Mouse (Mus musculus): ENCODE data around the gene Tff2. TPM values are rescaled to one million over a fixed set of nuclear protein-coding genes. Genes with fewer than 3 reads are reported as not detected.

Tff2 gene
- polyA plus RNA-seq, 1 experiment from 2014 or later = not detected

GRCm38 (mm10) chr17:31163821-31164220 lies 19.7 kb upstream of the Tff2 start:
- no peaks in the 10 kb centered on the region for H3K36me3 ChIP-seq
- H3K27me3 ChIP-seq = no peaks in the 10 kb centered on the region
- H3K9ac ChIP-seq = no peak overlapping the region
- no peak overlapping the region for H3K4me3 ChIP-seq
- no peaks in the 10 kb centered on the region for H3K4me1 ChIP-seq
- no peaks in the 10 kb centered on the region for H3K9me3 ChIP-seq
- H3K27ac ChIP-seq = no peak overlapping the region
- no peak for ATAC-seq (ENCODE audit: insufficient number of reproducible peaks, insufficient read depth, low FRiP score, low TSS enrichment)
- no peak overlapping the region for H3K4me2 ChIP-seq (replicated peaks)
- 82% methylated on average over 2 of the region's 2 CpGs for WGBS

DNA sequence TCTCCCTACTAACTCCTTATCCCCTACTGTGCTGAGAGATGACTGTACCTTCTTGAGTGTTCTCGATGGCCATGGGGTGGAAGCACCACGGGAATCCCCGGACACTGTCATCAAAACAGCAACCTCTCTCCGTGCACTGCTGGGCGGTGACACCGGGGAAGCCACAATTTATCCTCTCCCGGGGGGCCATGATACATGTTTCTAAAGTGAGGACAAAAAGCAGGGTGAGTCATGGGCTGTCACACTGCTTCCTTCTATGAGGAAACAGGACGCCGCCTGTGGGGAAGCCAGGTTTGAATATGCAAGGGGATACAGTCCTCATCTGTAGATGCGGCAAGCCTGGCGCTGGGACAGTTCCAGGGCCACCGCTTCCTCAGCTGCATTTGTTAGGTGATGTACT lies 18.5 kb upstream of the Tff2 start:
- no peaks in the 10 kb centered on the region for H3K9me3 ChIP-seq
- H3K27me3 ChIP-seq = no peaks in the 10 kb centered on the region
- H3K4me2 ChIP-seq (replicated peaks) = no peak overlapping the region
- H3K27ac ChIP-seq = no peak overlapping the region
- H3K36me3 ChIP-seq = no peaks in the 10 kb centered on the region
- WGBS = 90% methylated on average over 12 of the region's 12 CpGs
- H3K4me3 ChIP-seq = no peak overlapping the region
- no peak overlapping the region for H3K9ac ChIP-seq
- no peak for ATAC-seq (ENCODE audit: insufficient number of reproducible peaks, insufficient read depth, low FRiP score, low TSS enrichment)
- H3K4me1 ChIP-seq = no peaks in the 10 kb centered on the region

DNA sequence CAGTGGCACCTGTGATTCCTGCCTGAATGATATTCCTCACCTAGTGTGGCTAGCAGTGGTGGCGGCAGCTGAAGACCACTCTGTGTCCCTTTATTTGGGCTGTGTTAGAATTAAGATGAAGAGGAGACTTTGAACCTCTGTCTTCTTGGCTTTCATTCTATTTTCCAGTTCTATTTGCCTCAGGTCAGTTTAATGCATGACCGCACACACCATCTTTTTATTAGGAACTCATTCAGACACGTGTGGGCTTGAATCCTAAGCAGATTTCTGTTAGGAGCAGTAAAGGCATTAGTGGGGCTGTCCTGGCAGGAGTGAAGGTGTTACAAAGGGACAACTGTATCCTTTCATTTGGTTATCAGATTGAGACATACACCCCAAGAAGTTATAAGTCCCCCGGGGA lies 16.2 kb upstream of the Tff2 start:
- Histone ChIP-seq H3K27me3 (no peaks in the 10 kb centered on the region), H3K9me3 (no peaks in the 10 kb centered on the region), H3K4me2 (replicated peaks) (no peak overlapping the region), H3K4me1 (no peaks in the 10 kb centered on the region), H3K4me3 (no peak overlapping the region), H3K27ac (no peak overlapping the region), H3K9ac (no peak overlapping the region), H3K36me3 (no peaks in the 10 kb centered on the region)
- 75% methylated on average over 4 of the region's 4 CpGs for WGBS
- no peak for ATAC-seq (ENCODE audit: insufficient number of reproducible peaks, insufficient read depth, low FRiP score, low TSS enrichment)

GRCm38 (mm10) chr17:31157921-31158320 lies 13.8 kb upstream of the Tff2 start:
- Histone ChIP-seq H3K9ac (no peak overlapping the region), H3K9me3 (no peaks in the 10 kb centered on the region), H3K27ac (no peak overlapping the region), H3K4me2 (replicated peaks) (no peak overlapping the region), H3K27me3 (no peaks in the 10 kb centered on the region), H3K36me3 (no peaks in the 10 kb centered on the region), H3K4me1 (no peaks in the 10 kb centered on the region), H3K4me3 (no peak overlapping the region)
- 74% methylated on average over 6 of the region's 6 CpGs for WGBS
- no peak for ATAC-seq (ENCODE audit: insufficient number of reproducible peaks, insufficient read depth, low FRiP score, low TSS enrichment)

GRCm38 (mm10) chr17:31153785-31154184 lies 9.7 kb upstream of the Tff2 start:
- Histone ChIP-seq H3K27ac (no peak overlapping the region), H3K4me1 (no peaks in the 10 kb centered on the region), H3K36me3 (no peaks in the 10 kb centered on the region), H3K4me3 (no peak overlapping the region), H3K27me3 (no peaks in the 10 kb centered on the region), H3K9me3 (no peaks in the 10 kb centered on the region), H3K4me2 (replicated peaks) (no peak overlapping the region), H3K9ac (no peak overlapping the region)
- WGBS = 74% methylated on average over 8 of the region's 8 CpGs
- ATAC-seq (ENCODE audit: insufficient number of reproducible peaks, insufficient read depth, low FRiP score, low TSS enrichment) = no peak

DNA sequence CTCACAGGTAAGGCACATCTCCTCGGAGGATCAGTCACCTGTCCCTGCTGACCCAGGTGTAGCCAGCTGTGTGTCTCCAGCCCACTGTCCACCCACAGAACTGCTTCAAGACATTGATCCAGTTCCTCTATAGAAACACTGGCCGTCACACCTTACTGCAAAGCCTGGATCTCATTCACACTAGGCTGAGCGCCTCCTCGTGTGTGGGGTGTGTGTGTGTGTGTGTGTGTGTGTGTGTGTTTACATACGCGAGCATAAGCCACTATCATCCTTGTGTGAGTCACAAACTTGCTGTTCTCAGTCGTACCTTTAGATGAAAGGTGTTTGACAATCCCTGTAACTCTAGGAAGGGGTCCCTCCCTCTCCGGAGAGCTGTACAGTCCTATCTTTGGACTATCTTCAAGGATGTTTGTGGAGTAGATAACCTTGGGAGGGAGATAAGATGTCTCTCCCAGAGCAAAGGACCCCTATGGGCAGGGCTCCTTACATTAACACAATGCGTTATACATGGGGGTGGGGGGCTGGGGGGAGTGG lies 9.0 kb upstream of the Tff2 start:
- Histone ChIP-seq H3K9ac (no peak overlapping the region), H3K4me1 (no peaks in the 10 kb centered on the region), H3K27ac (no peak overlapping the region), H3K27me3 (no peaks in the 10 kb centered on the region), H3K36me3 (no peaks in the 10 kb centered on the region), H3K4me2 (replicated peaks) (no peak overlapping the region), H3K4me3 (no peak overlapping the region), H3K9me3 (no peaks in the 10 kb centered on the region)
- ATAC-seq (ENCODE audit: insufficient number of reproducible peaks, insufficient read depth, low FRiP score, low TSS enrichment) = no peak
- WGBS = 79% methylated on average over 9 of the region's 9 CpGs

- no peak for ATAC-seq (ENCODE audit: insufficient number of reproducible peaks, insufficient read depth, low FRiP score, low TSS enrichment)
- no peaks in the 10 kb centered on the region for H3K4me1 ChIP-seq
- H3K27ac ChIP-seq = no peak overlapping the region
- no peak overlapping the region for H3K9ac ChIP-seq
- no peak overlapping the region for H3K4me2 ChIP-seq (replicated peaks)
- 53% methylated on average over 5 of the region's 5 CpGs for WGBS
- H3K27me3 ChIP-seq = no peaks in the 10 kb centered on the region
- H3K36me3 ChIP-seq = no peaks in the 10 kb centered on the region
- H3K9me3 ChIP-seq = no peaks in the 10 kb centered on the region
- H3K4me3 ChIP-seq = no peak overlapping the region
Measured at GRCm38 (mm10) chr17:31152512-31152911, 8.4 kb upstream of the Tff2 start.

- peaks cover 3% of the 10 kb centered on the region; the same call in 1 of the 2 replicates for H3K9me3 ChIP-seq
- no peak for ATAC-seq (ENCODE audit: insufficient number of reproducible peaks, insufficient read depth, low FRiP score, low TSS enrichment)
- 84% methylated on average over 9 of the region's 9 CpGs for WGBS
- no peak overlapping the region for H3K4me3 ChIP-seq
- no peaks in the 10 kb centered on the region for H3K36me3 ChIP-seq
- no peak overlapping the region for H3K27ac ChIP-seq
- H3K4me1 ChIP-seq = no peaks in the 10 kb centered on the region
- no peaks in the 10 kb centered on the region for H3K27me3 ChIP-seq
- no peak overlapping the region for H3K9ac ChIP-seq
- no peak overlapping the region for H3K4me2 ChIP-seq (replicated peaks)
Measured at GRCm38 (mm10) chr17:31145998-31146397, 1.9 kb upstream of the Tff2 start.

GRCm38 (mm10) chr17:31142116-31142515 lies 2.0 kb downstream of the Tff2 start:
- ATAC-seq (ENCODE audit: insufficient number of reproducible peaks, insufficient read depth, low FRiP score, low TSS enrichment) = no peak
- H3K9ac ChIP-seq = no peak overlapping the region
- no peak overlapping the region for H3K4me3 ChIP-seq
- H3K27me3 ChIP-seq = no peaks in the 10 kb centered on the region
- H3K4me1 ChIP-seq = no peaks in the 10 kb centered on the region
- no peaks in the 10 kb centered on the region for H3K36me3 ChIP-seq
- WGBS = 89% methylated on average over 7 of the region's 7 CpGs
- H3K4me2 ChIP-seq (replicated peaks) = no peak overlapping the region
- H3K27ac ChIP-seq = no peak overlapping the region
- peaks cover 3% of the 10 kb centered on the region; the same call in 1 of the 2 replicates for H3K9me3 ChIP-seq

- 19% methylated on average over 5 of the region's 5 CpGs for WGBS
- Histone ChIP-seq H3K4me1 (no peaks in the 10 kb centered on the region), H3K9me3 (no peaks in the 10 kb centered on the region), H3K4me3 (no peak overlapping the region), H3K27ac (no peak overlapping the region), H3K9ac (no peak overlapping the region), H3K36me3 (no peaks in the 10 kb centered on the region), H3K27me3 (no peaks in the 10 kb centered on the region), H3K4me2 (replicated peaks) (no peak overlapping the region)
- ATAC-seq (ENCODE audit: insufficient number of reproducible peaks, insufficient read depth, low FRiP score, low TSS enrichment) = no peak
Measured at GRCm38 (mm10) chr17:31138398-31138797, 5.7 kb downstream of the Tff2 start.

DNA sequence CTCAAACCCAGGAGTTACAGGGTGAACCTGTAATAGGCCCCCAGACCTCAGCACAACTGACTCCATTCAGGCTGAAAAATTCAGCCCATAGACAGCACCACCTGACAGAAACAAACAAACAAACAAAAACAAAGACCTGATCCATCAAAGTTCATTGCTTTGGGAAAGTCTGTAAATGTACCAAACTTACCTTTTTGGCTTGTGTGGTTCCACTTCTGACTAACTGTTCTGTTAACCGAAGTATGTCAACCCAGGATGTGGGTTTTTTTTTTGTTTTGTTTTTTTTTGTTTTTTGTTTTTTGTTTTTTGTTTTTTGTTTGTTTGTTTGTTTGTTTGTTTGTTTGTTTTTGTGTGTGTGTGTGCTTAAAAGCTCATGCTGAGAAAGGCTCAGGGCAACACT lies 7.3 kb downstream of the Tff2 start:
- H3K27me3 ChIP-seq = no peaks in the 10 kb centered on the region
- 81% methylated on average over 1 of the region's 1 CpGs for WGBS
- no peak overlapping the region for H3K4me3 ChIP-seq
- no peak overlapping the region for H3K9ac ChIP-seq
- no peak overlapping the region for H3K27ac ChIP-seq
- no peaks in the 10 kb centered on the region for H3K9me3 ChIP-seq
- ATAC-seq (ENCODE audit: insufficient number of reproducible peaks, insufficient read depth, low FRiP score, low TSS enrichment) = no peak
- no peak overlapping the region for H3K4me2 ChIP-seq (replicated peaks)
- no peaks in the 10 kb centered on the region for H3K4me1 ChIP-seq
- H3K36me3 ChIP-seq = no peaks in the 10 kb centered on the region

DNA sequence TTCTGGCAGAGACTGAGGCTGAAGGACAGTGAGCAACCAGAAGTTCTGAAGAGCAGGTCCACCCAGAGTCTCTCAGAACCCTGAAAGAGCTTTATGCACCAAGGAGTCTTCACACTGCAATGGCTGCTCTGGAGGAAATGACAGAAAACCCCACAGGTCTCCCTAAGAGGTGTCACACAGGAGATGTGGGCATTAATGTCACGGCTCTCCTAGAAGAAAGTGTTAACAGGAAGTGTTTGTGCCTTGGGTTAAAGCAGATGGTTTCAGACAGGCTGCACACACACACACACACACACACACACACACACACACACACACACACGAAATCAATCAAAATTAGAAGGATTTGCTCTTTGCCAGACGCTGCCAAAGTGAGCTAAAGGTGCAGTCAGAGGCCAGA lies 7.8 kb downstream of the Tff2 start:
- no peaks in the 10 kb centered on the region for H3K9me3 ChIP-seq
- H3K4me2 ChIP-seq (replicated peaks) = no peak overlapping the region
- no peak overlapping the region for H3K9ac ChIP-seq
- no peak for ATAC-seq (ENCODE audit: insufficient number of reproducible peaks, insufficient read depth, low FRiP score, low TSS enrichment)
- 48% methylated on average over 3 of the region's 3 CpGs for WGBS
- H3K27me3 ChIP-seq = no peaks in the 10 kb centered on the region
- H3K4me1 ChIP-seq = no peaks in the 10 kb centered on the region
- no peak overlapping the region for H3K27ac ChIP-seq
- H3K36me3 ChIP-seq = no peaks in the 10 kb centered on the region
- H3K4me3 ChIP-seq = no peak overlapping the region

DNA sequence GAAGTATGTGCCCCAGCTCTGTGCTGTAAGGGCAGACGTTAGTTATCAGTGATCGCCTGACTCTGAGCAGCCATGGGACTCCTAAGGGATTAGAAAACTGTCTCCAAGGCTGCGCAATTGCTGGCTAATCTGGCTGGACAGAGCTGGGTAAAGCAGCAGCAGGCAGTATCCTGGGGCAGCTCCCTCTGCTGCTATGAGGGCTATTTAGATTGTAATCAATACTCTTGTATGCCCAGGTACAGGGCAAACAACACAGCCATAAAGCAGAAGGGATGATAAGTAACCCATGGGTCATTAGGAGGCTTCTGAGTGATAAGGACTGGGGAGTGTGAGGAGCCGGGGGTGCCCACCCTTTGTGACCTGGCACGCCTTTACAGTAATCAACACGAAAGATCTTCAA lies 9.2 kb downstream of the Tff2 start:
- WGBS = 82% methylated on average over 6 of the region's 6 CpGs
- Histone ChIP-seq H3K36me3 (no peaks in the 10 kb centered on the region), H3K4me3 (no peak overlapping the region), H3K9ac (no peak overlapping the region), H3K27ac (no peak overlapping the region), H3K27me3 (no peaks in the 10 kb centered on the region), H3K4me2 (replicated peaks) (no peak overlapping the region), H3K4me1 (no peaks in the 10 kb centered on the region), H3K9me3 (no peaks in the 10 kb centered on the region)
- no peak for ATAC-seq (ENCODE audit: insufficient number of reproducible peaks, insufficient read depth, low FRiP score, low TSS enrichment)
